Mouse (Mus musculus) brain, embryonic 14.5 days (tissue): ENCODE data around the gene Vrk1.

ENCODE experiments used
- CTCF ChIP-seq: fragments of 200-500 bp; IDR thresholded peaks from 2 replicates; pipeline ENCODE4 v1.5.1; 2012; ENCODE audit warnings: inconsistent platforms, mild to moderate bottlenecking, moderate library complexity, borderline replicate concordance; ENCODE audit not compliant: insufficient read depth, insufficient read length; ENCODE audit errors: extremely low read depth
- POLR2A ChIP-seq: fragments of 200-500 bp; IDR thresholded peaks from 2 replicates; pipeline ENCODE4 v1.6.1; 2012; ENCODE audit warnings: mild to moderate bottlenecking, inconsistent platforms, borderline replicate concordance; ENCODE audit not compliant: poor library complexity, insufficient read depth, insufficient read length, severe bottlenecking; ENCODE audit errors: extremely low read depth

DNA sequence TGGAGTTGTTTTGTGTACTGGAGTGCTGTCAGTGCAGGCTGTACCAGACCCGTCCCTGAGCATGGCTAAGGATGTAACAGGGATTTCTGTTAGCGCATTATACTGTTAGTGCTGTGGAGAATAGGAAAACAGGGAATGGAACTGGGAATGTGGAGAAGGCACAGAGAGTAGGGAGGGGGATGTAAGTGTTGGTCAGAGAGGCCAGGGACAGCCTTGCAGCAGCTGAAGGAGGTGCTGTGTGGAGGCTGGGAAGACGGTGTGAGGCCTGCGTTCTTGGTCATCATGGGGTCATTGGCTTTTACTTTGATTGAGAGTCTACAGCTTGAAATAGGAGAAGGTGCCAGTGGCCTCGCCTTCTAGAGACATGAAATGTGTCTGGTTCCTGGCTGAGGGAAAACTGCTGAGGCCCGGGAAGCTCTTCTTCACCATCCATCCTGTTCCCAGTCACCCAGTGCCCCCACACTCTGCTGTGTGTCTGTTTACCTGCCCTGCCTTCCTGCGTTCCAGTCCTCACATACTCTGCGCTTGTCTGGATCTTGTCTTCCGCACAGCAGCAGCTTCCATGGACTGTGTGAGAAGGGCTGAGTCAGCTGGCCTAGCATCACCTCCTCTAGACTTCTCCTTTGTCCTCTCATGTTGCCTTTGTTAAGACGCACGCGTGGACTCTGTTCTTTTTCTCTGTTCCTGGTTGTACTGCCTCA lies 50.0 kb downstream of the Vrk1 start:
- TF ChIP-seq CTCF (no peak), POLR2A (no peak)
